Mouse (Mus musculus) CD8-positive naive resting alpha-beta T cell, adult 57 days (primary cell): ENCODE results near the gene Trim9. TPM values are rescaled to one million over a fixed set of nuclear protein-coding genes. Genes with fewer than 3 reads are reported as not detected.

Source experiments
- total RNA-seq: library from RNA; stranded (reverse); gene quantifications from one replicate; pipeline ENCODE4 v1.2.4, GENCODE M21; 2023

Gene Trim9
- not detected for total RNA-seq

DNA sequence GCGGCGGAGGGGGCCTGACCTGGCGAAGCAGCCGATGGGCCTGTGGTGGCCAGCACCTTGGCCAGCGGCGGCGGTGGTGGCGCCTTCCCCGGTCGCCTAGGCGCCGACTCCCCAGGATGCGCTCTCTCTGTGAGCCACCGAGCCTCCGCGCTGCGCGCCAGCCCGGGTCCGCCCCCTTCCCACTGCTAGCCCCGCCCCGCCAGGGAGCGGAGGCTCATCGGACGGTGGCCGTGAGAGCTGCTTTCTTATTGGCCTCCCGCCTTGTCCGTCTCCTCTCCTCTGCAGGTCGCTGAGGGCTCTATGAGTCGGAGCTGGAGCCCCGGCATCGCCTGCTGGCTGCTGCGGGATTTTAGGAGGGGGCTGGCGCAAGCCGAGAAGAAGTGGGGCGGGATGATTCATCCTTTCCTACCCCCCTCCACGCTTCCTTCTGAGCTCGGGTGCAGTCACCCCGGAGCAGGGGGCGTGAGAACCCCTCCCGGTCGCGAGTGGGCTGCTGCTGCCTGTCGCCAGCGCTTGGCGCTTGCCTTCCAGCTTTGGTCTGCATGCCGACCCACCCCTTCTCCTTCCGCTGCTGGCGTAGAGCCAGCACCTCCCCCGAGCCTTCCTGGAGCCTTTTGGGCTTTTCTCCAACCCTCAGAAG is at the start of gene Trim9:
Gene Trim9, minus strand, starts transcription at position 413 of the 640 bp plus-strand sequence.

DNA sequence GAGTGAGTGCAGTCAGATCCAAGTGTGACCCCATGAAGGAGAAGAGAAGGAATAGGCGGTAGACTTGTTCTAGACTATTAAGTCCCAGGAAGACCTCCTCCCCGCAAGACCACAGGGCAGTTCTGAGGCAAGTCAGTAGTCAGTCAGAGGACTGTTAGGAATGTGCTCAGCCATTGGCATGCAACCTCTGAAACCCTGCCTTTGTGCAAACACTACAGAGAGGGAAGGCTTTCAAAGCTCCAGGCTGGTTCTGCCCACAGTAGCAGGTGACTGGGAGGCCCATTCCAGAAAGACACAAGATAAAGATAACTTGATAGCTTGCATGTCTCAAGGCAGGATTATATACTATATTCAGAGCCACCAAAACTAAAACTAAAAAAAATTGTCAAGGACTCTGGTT is 116.1 kb downstream of the Trim9 start, which contains the start of gene Pygl:
Gene Pygl, minus strand, starts transcription at position 195 of the 400 bp plus-strand sequence.

Other genes starting within 250 kb of the Trim9 start
- 96.7 TPM for gene Nin, start 233.9 kb downstream of the Trim9 start, total RNA-seq
- gene Abhd12b, start 193.5 kb downstream of the Trim9 start, total RNA-seq, result not detected
- gene Pygl, start 116.1 kb downstream of the Trim9 start, total RNA-seq, result 2.8 TPM
- gene Tmx1, start 105.5 kb upstream of the Trim9 start, total RNA-seq, result 43.3 TPM